Mouse (Mus musculus): Measurements from ENCODE around the gene Gm11563. TPM values are rescaled to one million over a fixed set of nuclear protein-coding genes. Genes with fewer than 3 reads are reported as not detected.
"Not testable (repeated sequence)": the region's sequence is repeated elsewhere in the genome, so short reads cannot be mapped to it uniquely, and the experiment has no call there.

Gm11563 gene
- total RNA-seq (2015; ENCODE audit: low replicate concordance) (not detected in 2 replicates), total RNA-seq (2017; ENCODE audit: low replicate concordance) (not detected in 2 replicates)

- not testable (repeated sequence) for ATAC-seq (replicated peaks; ENCODE audit: low FRiP score, poor library complexity, severe bottlenecking)
Measured at GRCm38 (mm10) chr11:99658467-99659010, at the start of gene Gm11563. Gene Gm11563, minus strand, starts transcription at chr11:99658960.

GRCm38 (mm10) chr11:99690463-99690862, 31.7 kb upstream of the Gm11563 start, which contains the start of gene Gm14190:
Gene Gm14190, minus strand, starts transcription at chr11:99690740.
- ATAC-seq (replicated peaks; ENCODE audit: low FRiP score, poor library complexity, severe bottlenecking): no peak

- not testable (repeated sequence) for ATAC-seq (replicated peaks; ENCODE audit: low FRiP score, poor library complexity, severe bottlenecking)
Measured at GRCm38 (mm10) chr11:99685235-99685634, 26.5 kb upstream of the Gm11563 start.

GRCm38 (mm10) chr11:99683481-99683880, 24.7 kb upstream of the Gm11563 start:
- ATAC-seq (replicated peaks; ENCODE audit: low FRiP score, poor library complexity, severe bottlenecking): no peak

GRCm38 (mm10) chr11:99665860-99666259, 7.1 kb upstream of the Gm11563 start, which contains the start of gene Krtap4-6:
Gene Krtap4-6, minus strand, starts transcription at chr11:99665960.
- ATAC-seq (replicated peaks; ENCODE audit: low FRiP score, poor library complexity, severe bottlenecking): no peak

GRCm38 (mm10) chr11:99662802-99663201, 4.0 kb upstream of the Gm11563 start:
- no peak for ATAC-seq (replicated peaks; ENCODE audit: low FRiP score, poor library complexity, severe bottlenecking)

- no peak for ATAC-seq (replicated peaks; ENCODE audit: low FRiP score, poor library complexity, severe bottlenecking)
Measured at GRCm38 (mm10) chr11:99659256-99659655, 496 bp upstream of the Gm11563 start.

GRCm38 (mm10) chr11:99657051-99657450, 1.7 kb downstream of the Gm11563 start:
- no peak for ATAC-seq (replicated peaks; ENCODE audit: low FRiP score, poor library complexity, severe bottlenecking)

GRCm38 (mm10) chr11:99650136-99650535, 8.6 kb downstream of the Gm11563 start, which contains the start of gene Gm11555:
Gene Gm11555, minus strand, starts transcription at chr11:99650236.
- no peak for ATAC-seq (replicated peaks; ENCODE audit: low FRiP score, poor library complexity, severe bottlenecking)

- ATAC-seq (replicated peaks; ENCODE audit: low FRiP score, poor library complexity, severe bottlenecking): no peak
Measured at GRCm38 (mm10) chr11:99646444-99646843, 12.3 kb downstream of the Gm11563 start.

- ATAC-seq (replicated peaks; ENCODE audit: low FRiP score, poor library complexity, severe bottlenecking): no peak
Measured at GRCm38 (mm10) chr11:99644351-99644750, 14.4 kb downstream of the Gm11563 start.

GRCm38 (mm10) chr11:99643635-99644139, 15.1 kb downstream of the Gm11563 start, which contains the start of gene Krtap4-7:
Gene Krtap4-7, minus strand, starts transcription at chr11:99644089.
- not testable (repeated sequence) for ATAC-seq (replicated peaks; ENCODE audit: low FRiP score, poor library complexity, severe bottlenecking)

- ATAC-seq (replicated peaks; ENCODE audit: low FRiP score, poor library complexity, severe bottlenecking): no peak
Measured at GRCm38 (mm10) chr11:99640926-99641325, 17.8 kb downstream of the Gm11563 start.

GRCm38 (mm10) chr11:99637086-99637485, 21.7 kb downstream of the Gm11563 start:
- no peak for ATAC-seq (replicated peaks; ENCODE audit: low FRiP score, poor library complexity, severe bottlenecking)

- no peak for ATAC-seq (replicated peaks; ENCODE audit: low FRiP score, poor library complexity, severe bottlenecking)
Measured at GRCm38 (mm10) chr11:99634653-99635134, 24.1 kb downstream of the Gm11563 start, which contains the start of gene Krtap4-2. Gene Krtap4-2, minus strand, starts transcription at chr11:99635084.

- ATAC-seq (replicated peaks; ENCODE audit: low FRiP score, poor library complexity, severe bottlenecking): no peak
Measured at GRCm38 (mm10) chr11:99633293-99633692, 25.5 kb downstream of the Gm11563 start.

GRCm38 (mm10) chr11:99630890-99631289, 27.9 kb downstream of the Gm11563 start:
- ATAC-seq (replicated peaks; ENCODE audit: low FRiP score, poor library complexity, severe bottlenecking): no peak

- ATAC-seq (replicated peaks; ENCODE audit: low FRiP score, poor library complexity, severe bottlenecking): no peak
Measured at GRCm38 (mm10) chr11:99628138-99628537, 30.6 kb downstream of the Gm11563 start, which contains the start of gene Krtap4-1. Gene Krtap4-1, minus strand, starts transcription at chr11:99628238.

- no peak for ATAC-seq (replicated peaks; ENCODE audit: low FRiP score, poor library complexity, severe bottlenecking)
Measured at GRCm38 (mm10) chr11:99620335-99620734, 38.4 kb downstream of the Gm11563 start, which contains the start of gene Gm11562. Gene Gm11562, minus strand, starts transcription at chr11:99620435.

GRCm38 (mm10) chr11:99614796-99615363, 43.9 kb downstream of the Gm11563 start, which contains the start of gene Krtap2-4:
Gene Krtap2-4, minus strand, starts transcription at chr11:99614846.
- ATAC-seq (replicated peaks; ENCODE audit: low FRiP score, poor library complexity, severe bottlenecking): no peak

GRCm38 (mm10) chr11:99610089-99610488, 48.7 kb downstream of the Gm11563 start, which contains the start of gene Gm11937:
Gene Gm11937, minus strand, starts transcription at chr11:99610189.
- not testable (repeated sequence) for ATAC-seq (replicated peaks; ENCODE audit: low FRiP score, poor library complexity, severe bottlenecking)
